Mouse (Mus musculus) urinary bladder, adult 18-20 months (tissue): ENCODE results near the gene Nup93.

Experiments used
- DNase-seq, 2 experiments: peaks; one replicate each; pipeline ENCODE4 v3.0.0; 2022; ENCODE audit warnings: low spot score in 2 of 2, mixed read lengths in 2 of 2

The Nup93 gene

GRCm38 (mm10) chr8:94186542-94186941, 27.8 kb upstream of the Nup93 start:
- peak; percentile 81 to 82 for DNase-seq

- no peak for DNase-seq
Measured at GRCm38 (mm10) chr8:94187290-94188002, 26.9 kb upstream of the Nup93 start.

- no peak for DNase-seq
Measured at GRCm38 (mm10) chr8:94189275-94190031, 24.9 kb upstream of the Nup93 start.

- DNase-seq: peak in 1 of 2 experiments; percentile 56
Measured at GRCm38 (mm10) chr8:94191101-94191691, 23.2 kb upstream of the Nup93 start.

- no peak for DNase-seq
Measured at GRCm38 (mm10) chr8:94192926-94193325, 21.4 kb upstream of the Nup93 start.

- peak in 1 of 2 experiments; percentile 59 for DNase-seq
Measured at GRCm38 (mm10) chr8:94194591-94195223, 19.7 kb upstream of the Nup93 start.

- no peak for DNase-seq
Measured at GRCm38 (mm10) chr8:94199202-94199869, 15.0 kb upstream of the Nup93 start.

GRCm38 (mm10) chr8:94204043-94204442, 10.3 kb upstream of the Nup93 start:
- no peak for DNase-seq

- DNase-seq: peak in 1 of 2 experiments; percentile 32
Measured at GRCm38 (mm10) chr8:94205736-94206135, 8.6 kb upstream of the Nup93 start.

GRCm38 (mm10) chr8:94206256-94206655, 8.1 kb upstream of the Nup93 start:
- no peak for DNase-seq

- no peak for DNase-seq
Measured at GRCm38 (mm10) chr8:94207491-94207890, 6.9 kb upstream of the Nup93 start.

GRCm38 (mm10) chr8:94209639-94210038, 4.7 kb upstream of the Nup93 start:
- DNase-seq: no peak

GRCm38 (mm10) chr8:94210225-94210624, 4.1 kb upstream of the Nup93 start:
- DNase-seq: no peak

GRCm38 (mm10) chr8:94213819-94214218, 545 bp upstream of the Nup93 start:
- DNase-seq: no peak

GRCm38 (mm10) chr8:94227381-94227939, 13.1 kb downstream of the Nup93 start:
- no peak for DNase-seq

- no peak for DNase-seq
Measured at GRCm38 (mm10) chr8:94240240-94240751, 25.9 kb downstream of the Nup93 start.

- DNase-seq: no peak
Measured at GRCm38 (mm10) chr8:94249836-94250435, 35.6 kb downstream of the Nup93 start.

GRCm38 (mm10) chr8:94258881-94259280, 44.5 kb downstream of the Nup93 start:
- DNase-seq: no peak

- no peak for DNase-seq
Measured at GRCm38 (mm10) chr8:94262626-94263297, 48.4 kb downstream of the Nup93 start.
